ENCODE assay signal across 8 mouse cellular contexts in genomic region chr17:8027475-8028168, GRCm38 (mm10).
A peak's percentile ranks its signal among the peaks of the same experiment; 100 is the strongest.
DNase-seq lines count a peak whose midpoint lies in the region; ATAC-seq lines count a peak whose summit lies in the region.
"Not testable (repeated sequence)": the region's sequence is repeated elsewhere in the genome, so short reads cannot be mapped to it uniquely, and the experiment has no call there.

No protein-coding gene starts in this region.

- H3K27me3 ChIP-seq in forebrain, embryonic 11.5 days (ENCODE audit: control insufficient read depth, insufficient read depth, low read length); forebrain, embryonic 16.5 days (replicated peaks; ENCODE audit: control insufficient read depth, insufficient read depth, low read length); hindbrain, embryonic 11.5 days (ENCODE audit: control insufficient read depth, insufficient read depth, low read length); hindbrain, embryonic 16.5 days (replicated peaks; ENCODE audit: control insufficient read depth, insufficient read depth, low read length); midbrain, embryonic 15.5 days (replicated peaks); neural tube, embryonic 13.5 days: not testable (repeated sequence)

- H3K4me3 ChIP-seq in forebrain, embryonic 11.5 days (ENCODE audit: low read depth, low read length); forebrain, embryonic 16.5 days (replicated peaks; ENCODE audit: low read length); hindbrain, embryonic 11.5 days (ENCODE audit: low read depth, low read length); hindbrain, embryonic 16.5 days (ENCODE audit: low read length); midbrain, embryonic 15.5 days; neural tube, embryonic 13.5 days: not testable (repeated sequence)

- no CpG with 5 or more reads among the region's 12 CpGs for WGBS in forebrain, embryonic 11.5 days
- WGBS in forebrain, embryonic 16.5 days = no CpG with 5 or more reads among the region's 12 CpGs
- no CpG with 5 or more reads among the region's 12 CpGs for WGBS in hindbrain, embryonic 11.5 days
- WGBS in hindbrain, embryonic 16.5 days = no CpG with 5 or more reads among the region's 12 CpGs
- no CpG with 5 or more reads among the region's 12 CpGs for WGBS in midbrain, embryonic 15.5 days
- WGBS in neural tube, embryonic 13.5 days = no CpG with 5 or more reads among the region's 12 CpGs

- H3K27ac ChIP-seq in forebrain, embryonic 11.5 days (ENCODE audit: low read depth, low read length); forebrain, embryonic 16.5 days (ENCODE audit: low read length); hindbrain, embryonic 11.5 days (ENCODE audit: low read depth, low read length); hindbrain, embryonic 16.5 days (ENCODE audit: low read depth, low read length); midbrain, embryonic 15.5 days; neural tube, embryonic 13.5 days (replicated peaks): not testable (repeated sequence)

- H3K4me2 ChIP-seq in forebrain, embryonic 11.5 days (ENCODE audit: low read depth, low read length, severe bottlenecking); forebrain, embryonic 16.5 days (ENCODE audit: low read length); hindbrain, embryonic 11.5 days (replicated peaks; ENCODE audit: low read depth, low read length); hindbrain, embryonic 16.5 days (ENCODE audit: low read length); midbrain, embryonic 15.5 days; neural tube, embryonic 13.5 days: not testable (repeated sequence)

- peak; percentile 81 for ATAC-seq in common myeloid progenitor, adult 5-6 weeks (replicated peaks; ENCODE audit: low read depth, poor library complexity, severe bottlenecking)
- ATAC-seq in forebrain, embryonic 11.5 days (replicated peaks; ENCODE audit: low FRiP score) = peak; percentile 69; the same call in 1 of the 2 replicates
- ATAC-seq in forebrain, embryonic 16.5 days = peak; percentile 89
- ATAC-seq in hindbrain, embryonic 11.5 days (ENCODE audit: low FRiP score) = peak; percentile 64; the same call in 1 of the 2 replicates
- ATAC-seq in hindbrain, embryonic 16.5 days = peak; percentile 89
- ATAC-seq in megakaryocyte-erythroid progenitor cell, adult 5-6 weeks (replicated peaks; ENCODE audit: low FRiP score, low TSS enrichment, poor library complexity, severe bottlenecking) = peak; percentile 67
- ATAC-seq in midbrain, embryonic 15.5 days (replicated peaks) = peak; percentile 86
- ATAC-seq in neural tube, embryonic 13.5 days (ENCODE audit: low read depth) = peak; percentile 86

- not testable (repeated sequence) for H3K9me3 ChIP-seq in forebrain, embryonic 11.5 days (ENCODE audit: control insufficient read depth, low read length); forebrain, embryonic 16.5 days (ENCODE audit: control insufficient read depth, low read length); hindbrain, embryonic 11.5 days (ENCODE audit: control insufficient read depth, low read length); hindbrain, embryonic 16.5 days (ENCODE audit: control insufficient read depth, low read length); midbrain, embryonic 15.5 days; neural tube, embryonic 13.5 days

- not testable (repeated sequence) for H3K36me3 ChIP-seq in forebrain, embryonic 11.5 days (ENCODE audit: control insufficient read depth, insufficient read depth, low read length); forebrain, embryonic 16.5 days (ENCODE audit: control insufficient read depth, insufficient read depth); hindbrain, embryonic 11.5 days (ENCODE audit: control insufficient read depth, insufficient read depth, low read length); hindbrain, embryonic 16.5 days (ENCODE audit: control insufficient read depth, insufficient read depth, low read length); midbrain, embryonic 15.5 days (replicated peaks); neural tube, embryonic 13.5 days

- H3K9ac ChIP-seq in forebrain, embryonic 11.5 days (ENCODE audit: low read length); forebrain, embryonic 16.5 days (replicated peaks; ENCODE audit: low read depth, low read length); hindbrain, embryonic 11.5 days (ENCODE audit: low read depth, low read length); hindbrain, embryonic 16.5 days (ENCODE audit: low read depth, low read length); midbrain, embryonic 15.5 days; neural tube, embryonic 13.5 days: not testable (repeated sequence)

- DNase-seq in forebrain, embryonic 11.5 days (ENCODE audit: low spot score); hindbrain, embryonic 11.5 days (ENCODE audit: low spot score): not testable (repeated sequence)

- H3K4me1 ChIP-seq in forebrain, embryonic 11.5 days (replicated peaks; ENCODE audit: control insufficient read depth, insufficient read depth, low read length); forebrain, embryonic 16.5 days (replicated peaks; ENCODE audit: control insufficient read depth, insufficient read depth, low read length); hindbrain, embryonic 11.5 days (replicated peaks; ENCODE audit: control insufficient read depth, insufficient read depth, low read length); hindbrain, embryonic 16.5 days (ENCODE audit: control insufficient read depth, insufficient read depth, low read depth, low read length); midbrain, embryonic 15.5 days; neural tube, embryonic 13.5 days (replicated peaks): not testable (repeated sequence)
